Mouse (Mus musculus) heart, embryonic 10.5 days (tissue): ENCODE data around the gene Gemin4. TPM values are rescaled to one million over a fixed set of nuclear protein-coding genes. Genes with fewer than 3 reads are reported as not detected.
"Not testable (repeated sequence)": the region's sequence is repeated elsewhere in the genome, so short reads cannot be mapped to it uniquely, and the experiment has no call there.

Experiments used
- DNase-seq: peaks from one replicate; pipeline ENCODE4 v3.0.0-alpha.2; 2017; ENCODE audit warnings: low spot score
- H3K27ac ChIP-seq: fragments of 300-500 bp; sonication (generic); 2 replicates; pipeline ENCODE4 v1.5.1; 2016; ENCODE audit warnings: mild to moderate bottlenecking
- H3K27me3 ChIP-seq: fragments of 300-500 bp; sonication (generic); 2 replicates; pipeline ENCODE4 v1.6.1; 2016; ENCODE audit warnings: mild to moderate bottlenecking; ENCODE audit not compliant: poor library complexity, insufficient read depth, severe bottlenecking
- H3K36me3 ChIP-seq: fragments of 300-500 bp; sonication (generic); 2 replicates; pipeline ENCODE4 v1.6.1; 2016; ENCODE audit warnings: mild to moderate bottlenecking, moderate library complexity
- H3K4me1 ChIP-seq: fragments of 300-500 bp; sonication (generic); 2 replicates; pipeline ENCODE4 v1.6.1; 2016; ENCODE audit warnings: mild to moderate bottlenecking
- H3K4me3 ChIP-seq: fragments of 300-500 bp; sonication (generic); 2 replicates; pipeline ENCODE4 v1.5.1; 2016; ENCODE audit warnings: mild to moderate bottlenecking, moderate library complexity
- H3K9me3 ChIP-seq: fragments of 300-500 bp; sonication (generic); 2 replicates; pipeline ENCODE4 v1.6.1; 2016; ENCODE audit warnings: mild to moderate bottlenecking, moderate library complexity
- WGBS: fragments of 180-500 bp; shearing (Covaris S2); methylation state at CpG from one replicate; pipeline ENCODE4 v1.1.7; 2016; 5-methylcytosine and 5-hydroxymethylcytosine counted together
- polyA plus RNA-seq: library from polyadenylated mRNA; unstranded; fragments of >200 nt; fragmentation: Nextera tagmentation; extraction: Ambion mirVana; gene quantifications from 2 replicates; pipeline ENCODE4 v1.2.1, GENCODE M21; 2016

Gene Gemin4
- polyA plus RNA-seq, 1 experiment from 2014 or later: 42.1 TPM

- H3K4me3 ChIP-seq: no peak overlapping the region
- DNase-seq: no peak
- no peaks in the 10 kb centered on the region for H3K27me3 ChIP-seq
- H3K36me3 ChIP-seq: peaks cover 41% of the 10 kb centered on the region
- H3K9me3 ChIP-seq: no peaks in the 10 kb centered on the region
- H3K4me1 ChIP-seq: peaks cover 16% of the 10 kb centered on the region
- H3K27ac ChIP-seq: no peak overlapping the region
These were observed 29.0 kb upstream of the Gemin4 start for GRCm38 (mm10) chr11:76246439-76246838.

GRCm38 (mm10) chr11:76243811-76244546 is 26.5 kb upstream of the Gemin4 start:
- peak overlapping the region; percentile 95 for H3K4me3 ChIP-seq
- peaks cover 35% of the 10 kb centered on the region for H3K36me3 ChIP-seq
- WGBS: 2% methylated on average over 34 of the region's 34 CpGs
- no peaks in the 10 kb centered on the region for H3K27me3 ChIP-seq
- no peaks in the 10 kb centered on the region for H3K9me3 ChIP-seq
- H3K4me1 ChIP-seq: peaks cover 16% of the 10 kb centered on the region
- peak overlapping the region; percentile 94 for H3K27ac ChIP-seq
- peak; percentile 70 for DNase-seq

GRCm38 (mm10) chr11:76242901-76243810 is 25.7 kb upstream of the Gemin4 start, which contains the start of the genes Mrm3 and Glod4:
TSS of gene Mrm3 (plus strand) at chr11:76243715.
TSS of gene Glod4 (minus strand) at chr11:76243725.
- Histone ChIP-seq H3K36me3 (peaks cover 35% of the 10 kb centered on the region), H3K4me1 (peaks cover 16% of the 10 kb centered on the region), H3K4me3 (peak within 1 kb of the TSS; percentile 95), H3K9me3 (no peaks in the 10 kb centered on the region), H3K27me3 (no peaks in the 10 kb centered on the region), H3K27ac (peak within 1 kb of the TSS; percentile 94)
- under 1% methylated on average over 61 of the region's 61 CpGs for WGBS
- DNase-seq: peak; percentile 96

- WGBS: 90% methylated on average over 2 of the region's 2 CpGs
- H3K9me3 ChIP-seq: no peaks in the 10 kb centered on the region
- H3K27me3 ChIP-seq: no peaks in the 10 kb centered on the region
- no peak for DNase-seq
- peaks cover 42% of the 10 kb centered on the region for H3K36me3 ChIP-seq
- peaks cover 16% of the 10 kb centered on the region for H3K4me1 ChIP-seq
- H3K4me3 ChIP-seq: no peak overlapping the region
- H3K27ac ChIP-seq: no peak overlapping the region
These were observed 22.3 kb upstream of the Gemin4 start for GRCm38 (mm10) chr11:76239750-76240149.

- 86% methylated on average over 3 of the region's 3 CpGs for WGBS
These were observed 18.7 kb upstream of the Gemin4 start for GRCm38 (mm10) chr11:76236136-76236535.

GRCm38 (mm10) chr11:76225051-76225450 is 7.6 kb upstream of the Gemin4 start:
- Histone ChIP-seq H3K9me3 (no peaks in the 10 kb centered on the region), H3K27ac (no peak overlapping the region), H3K27me3 (no peaks in the 10 kb centered on the region), H3K4me3 (no peak overlapping the region), H3K36me3 (peaks cover 55% of the 10 kb centered on the region), H3K4me1 (no peaks in the 10 kb centered on the region)
- DNase-seq: no peak

More at GRCm38 (mm10) chr11:76236136-76236535, 18.7 kb upstream of the Gemin4 start:
- no peaks in the 10 kb centered on the region for H3K27me3 ChIP-seq
- no peaks in the 10 kb centered on the region for H3K4me1 ChIP-seq
- peaks cover 77% of the 10 kb centered on the region for H3K36me3 ChIP-seq
- no peaks in the 10 kb centered on the region for H3K9me3 ChIP-seq
- DNase-seq: peak; percentile 20
- no peak overlapping the region for H3K4me3 ChIP-seq
- no peak overlapping the region for H3K27ac ChIP-seq

- peak; percentile 9 for DNase-seq
- H3K4me3 ChIP-seq: no peak overlapping the region
- H3K4me1 ChIP-seq: no peaks in the 10 kb centered on the region
- no peaks in the 10 kb centered on the region for H3K27me3 ChIP-seq
- H3K36me3 ChIP-seq: peaks cover 58% of the 10 kb centered on the region
- 90% methylated on average over 5 of the region's 5 CpGs for WGBS
- no peaks in the 10 kb centered on the region for H3K9me3 ChIP-seq
- no peak overlapping the region for H3K27ac ChIP-seq
These were observed 7.2 kb upstream of the Gemin4 start for GRCm38 (mm10) chr11:76224631-76225030.

GRCm38 (mm10) chr11:76216681-76217389 is 629 bp downstream of the Gemin4 start:
- Histone ChIP-seq H3K9me3 (no peaks in the 10 kb centered on the region), H3K27ac (peak overlapping the region; percentile 98), H3K4me3 (peak overlapping the region; percentile 90), H3K4me1 (peaks cover 14% of the 10 kb centered on the region), H3K27me3 (no peaks in the 10 kb centered on the region), H3K36me3 (peaks cover 53% of the 10 kb centered on the region)
- 4% methylated on average over 33 of the region's 33 CpGs for WGBS
- DNase-seq: peak; percentile 77

- Histone ChIP-seq H3K27ac (0 out of 2 replicates have a peak overlapping the region, but pooled peaks have one; percentile 98), H3K4me1 (peaks cover 14% of the 10 kb centered on the region)
- DNase-seq: peak; percentile 28
These were observed 1.4 kb downstream of the Gemin4 start for GRCm38 (mm10) chr11:76216049-76216540.

GRCm38 (mm10) chr11:76215011-76215410 is 2.5 kb downstream of the Gemin4 start:
- Histone ChIP-seq H3K9me3 (no peaks in the 10 kb centered on the region), H3K4me3 (no peak overlapping the region), H3K27ac (no peak overlapping the region), H3K36me3 (peaks cover 54% of the 10 kb centered on the region), H3K27me3 (no peaks in the 10 kb centered on the region), H3K4me1 (peaks cover 14% of the 10 kb centered on the region)
- no peak for DNase-seq
- 93% methylated on average over 2 of the region's 2 CpGs for WGBS

More at GRCm38 (mm10) chr11:76216049-76216540, 1.4 kb downstream of the Gemin4 start:
- 94% methylated on average over 5 of the region's 5 CpGs for WGBS
- Histone ChIP-seq H3K27me3 (no peaks in the 10 kb centered on the region), H3K36me3 (peaks cover 53% of the 10 kb centered on the region), H3K9me3 (no peaks in the 10 kb centered on the region), H3K4me3 (peak overlapping the region; percentile 90)

GRCm38 (mm10) chr11:76213841-76214240 is 3.6 kb downstream of the Gemin4 start:
- H3K36me3 ChIP-seq: peaks cover 59% of the 10 kb centered on the region
- WGBS: 83% methylated on average over 5 of the region's 5 CpGs

GRCm38 (mm10) chr11:76211595-76211994 is 5.9 kb downstream of the Gemin4 start:
- peak; percentile 45 for DNase-seq
- H3K4me1 ChIP-seq, H3K4me3 ChIP-seq, H3K9me3 ChIP-seq, H3K27me3 ChIP-seq, H3K27ac ChIP-seq: not testable (repeated sequence)
- peaks cover 81% of the 10 kb centered on the region for H3K36me3 ChIP-seq
- 93% methylated on average over 5 of the region's 6 CpGs for WGBS

More at GRCm38 (mm10) chr11:76213841-76214240, 3.6 kb downstream of the Gemin4 start:
- DNase-seq: peak; percentile 61
- no peaks in the 10 kb centered on the region for H3K27me3 ChIP-seq
- H3K9me3 ChIP-seq: no peaks in the 10 kb centered on the region
- H3K4me1 ChIP-seq: peaks cover 14% of the 10 kb centered on the region
- no peak overlapping the region for H3K27ac ChIP-seq
- no peak overlapping the region for H3K4me3 ChIP-seq
